Mouse (Mus musculus) forebrain, embryonic 16.5 days (tissue): ENCODE data around the gene Adprhl1. TPM values are rescaled to one million over a fixed set of nuclear protein-coding genes. Genes with fewer than 3 reads are reported as not detected.

ENCODE experiments used
- ATAC-seq: fragments of 200-750 bp; cut with Nextera tagmentation; 2 replicates; pipeline ENCODE4 v1.8.0; 2017; ENCODE audit warnings: mild to moderate bottlenecking, moderate library complexity
- H3K27ac ChIP-seq: fragments of 300-500 bp; sonication (generic); 2 replicates; pipeline ENCODE4 v1.5.1; 2014; ENCODE audit warnings: low read length, control low read depth
- H3K27me3 ChIP-seq: fragments of 300-500 bp; sonication (generic); replicated peaks from 2 replicates; pipeline ENCODE4 v1.6.1; 2014; ENCODE audit warnings: low read length; ENCODE audit not compliant: control insufficient read depth, insufficient read depth
- H3K36me3 ChIP-seq: fragments of 300-500 bp; sonication (generic); 2 replicates; pipeline ENCODE4 v1.6.1; 2014; ENCODE audit not compliant: control insufficient read depth, insufficient read depth
- H3K4me1 ChIP-seq: fragments of 300-500 bp; sonication (generic); replicated peaks from 2 replicates; pipeline ENCODE4 v1.6.1; 2014; ENCODE audit warnings: low read length; ENCODE audit not compliant: control insufficient read depth, insufficient read depth
- H3K4me2 ChIP-seq: fragments of 300-500 bp; sonication (generic); 2 replicates; pipeline ENCODE4 v1.6.1; 2014; ENCODE audit warnings: mild to moderate bottlenecking, low read length, control low read depth
- H3K4me3 ChIP-seq: fragments of 300-500 bp; sonication (generic); replicated peaks from 2 replicates; pipeline ENCODE4 v1.5.1; 2014; ENCODE audit warnings: mild to moderate bottlenecking, low read length, control low read depth
- H3K9ac ChIP-seq: fragments of 300-500 bp; sonication (generic); replicated peaks from 2 replicates; pipeline ENCODE4 v1.6.1; 2014; ENCODE audit warnings: low read depth, low read length, control low read depth
- H3K9me3 ChIP-seq: fragments of 300-500 bp; sonication (generic); 2 replicates; pipeline ENCODE4 v1.6.1; 2016; ENCODE audit warnings: low read length; ENCODE audit not compliant: control insufficient read depth
- WGBS: fragments of 180-500 bp; shearing (Covaris S2); extraction: QIAGEN DNeasy Blood & Tissue Kit; methylation state at CpG from one replicate; pipeline ENCODE4 v1.1.7; 2014; 5-methylcytosine and 5-hydroxymethylcytosine counted together
- polyA plus RNA-seq: library from polyadenylated mRNA; unstranded; fragments of >200 nt; fragmentation: Nextera tagmentation; extraction: Ambion mirVana; gene quantifications from 2 replicates; pipeline ENCODE4 v1.2.1, GENCODE M21; 2015

The Adprhl1 gene
- polyA plus RNA-seq, 1 experiment from 2014 or later, result not detected

- Histone ChIP-seq H3K4me2 (no peak overlapping the region), H3K4me1 (no peaks in the 10 kb centered on the region), H3K9me3 (no peaks in the 10 kb centered on the region), H3K9ac (no peak overlapping the region), H3K36me3 (no peaks in the 10 kb centered on the region), H3K27me3 (no peaks in the 10 kb centered on the region), H3K4me3 (no peak overlapping the region), H3K27ac (no peak overlapping the region)
- WGBS, result 91% methylated on average over 1 of the region's 1 CpGs
- no peak for ATAC-seq
Observed at GRCm38 (mm10) chr8:13188857-13189256, 65.1 kb downstream of the Adprhl1 start.

- H3K27ac ChIP-seq, result no peak overlapping the region
- no peak overlapping the region for H3K4me3 ChIP-seq
- no peak for ATAC-seq
- no peak overlapping the region for H3K9ac ChIP-seq
- WGBS, result 83% methylated on average over 13 of the region's 13 CpGs
- H3K4me1 ChIP-seq, result no peaks in the 10 kb centered on the region
- H3K36me3 ChIP-seq, result no peaks in the 10 kb centered on the region
- H3K27me3 ChIP-seq, result no peaks in the 10 kb centered on the region
- H3K4me2 ChIP-seq, result no peak overlapping the region
- H3K9me3 ChIP-seq, result no peaks in the 10 kb centered on the region
Observed at GRCm38 (mm10) chr8:13188052-13188555, 65.9 kb downstream of the Adprhl1 start.

- no peaks in the 10 kb centered on the region for H3K9me3 ChIP-seq
- no peak for ATAC-seq
- H3K4me2 ChIP-seq, result no peak overlapping the region
- no peaks in the 10 kb centered on the region for H3K27me3 ChIP-seq
- H3K27ac ChIP-seq, result no peak overlapping the region
- H3K4me1 ChIP-seq, result no peaks in the 10 kb centered on the region
- H3K4me3 ChIP-seq, result no peak overlapping the region
- no peaks in the 10 kb centered on the region for H3K36me3 ChIP-seq
- H3K9ac ChIP-seq, result no peak overlapping the region
- 44% methylated on average over 7 of the region's 7 CpGs for WGBS
Observed at GRCm38 (mm10) chr8:13187638-13188037, 66.3 kb downstream of the Adprhl1 start.

GRCm38 (mm10) chr8:13187229-13187628 is 66.7 kb downstream of the Adprhl1 start:
- Histone ChIP-seq H3K27me3 (no peaks in the 10 kb centered on the region), H3K4me3 (no peak overlapping the region), H3K4me2 (no peak overlapping the region), H3K9me3 (no peaks in the 10 kb centered on the region), H3K36me3 (no peaks in the 10 kb centered on the region), H3K4me1 (no peaks in the 10 kb centered on the region), H3K9ac (no peak overlapping the region), H3K27ac (no peak overlapping the region)
- ATAC-seq, result no peak
- WGBS, result 84% methylated on average over 9 of the region's 9 CpGs

- H3K9me3 ChIP-seq, result no peaks in the 10 kb centered on the region
- 88% methylated on average over 8 of the region's 8 CpGs for WGBS
Observed at GRCm38 (mm10) chr8:13186819-13187218, 67.1 kb downstream of the Adprhl1 start.

GRCm38 (mm10) chr8:13181691-13181976 is 72.3 kb downstream of the Adprhl1 start:
- Histone ChIP-seq H3K9me3 (no peaks in the 10 kb centered on the region), H3K4me2 (no peak overlapping the region), H3K27me3 (no peaks in the 10 kb centered on the region), H3K27ac (no peak overlapping the region), H3K9ac (no peak overlapping the region), H3K4me1 (no peaks in the 10 kb centered on the region), H3K4me3 (no peak overlapping the region), H3K36me3 (peaks cover 2% of the 10 kb centered on the region; the same call in 1 of the 2 replicates)
- 43% methylated on average over 2 of the region's 2 CpGs for WGBS
- no peak for ATAC-seq

More at GRCm38 (mm10) chr8:13186819-13187218, 67.1 kb downstream of the Adprhl1 start:
- Histone ChIP-seq H3K27ac (no peak overlapping the region), H3K36me3 (no peaks in the 10 kb centered on the region), H3K27me3 (no peaks in the 10 kb centered on the region), H3K4me3 (no peak overlapping the region), H3K9ac (no peak overlapping the region), H3K4me1 (no peaks in the 10 kb centered on the region), H3K4me2 (no peak overlapping the region)
- no peak for ATAC-seq

- Histone ChIP-seq H3K4me1 (no peaks in the 10 kb centered on the region), H3K4me3 (no peak overlapping the region), H3K27me3 (no peaks in the 10 kb centered on the region), H3K36me3 (peaks cover 6% of the 10 kb centered on the region; the same call in 1 of the 2 replicates), H3K27ac (no peak overlapping the region), H3K9ac (no peak overlapping the region), H3K9me3 (no peaks in the 10 kb centered on the region), H3K4me2 (no peak overlapping the region)
- ATAC-seq, result no peak
- WGBS, result 87% methylated on average over 18 of the region's 18 CpGs
Observed at GRCm38 (mm10) chr8:13180911-13181690, 72.9 kb downstream of the Adprhl1 start.

- H3K4me1 ChIP-seq, result no peaks in the 10 kb centered on the region
- ATAC-seq, result no peak
- no peak overlapping the region for H3K4me3 ChIP-seq
- H3K27ac ChIP-seq, result no peak overlapping the region
- peaks cover 9% of the 10 kb centered on the region; the same call in 1 of the 2 replicates for H3K36me3 ChIP-seq
- 87% methylated on average over 9 of the region's 9 CpGs for WGBS
- H3K27me3 ChIP-seq, result no peaks in the 10 kb centered on the region
- H3K4me2 ChIP-seq, result no peak overlapping the region
- no peaks in the 10 kb centered on the region for H3K9me3 ChIP-seq
- H3K9ac ChIP-seq, result no peak overlapping the region
Observed at GRCm38 (mm10) chr8:13180408-13180807, 73.6 kb downstream of the Adprhl1 start.

- Histone ChIP-seq H3K27ac (no peak overlapping the region), H3K27me3 (no peaks in the 10 kb centered on the region), H3K9me3 (no peaks in the 10 kb centered on the region), H3K9ac (no peak overlapping the region), H3K4me2 (no peak overlapping the region), H3K4me1 (no peaks in the 10 kb centered on the region), H3K4me3 (no peak overlapping the region), H3K36me3 (peaks cover 13% of the 10 kb centered on the region)
- ATAC-seq, result no peak
- 80% methylated on average over 7 of the region's 7 CpGs for WGBS
Observed at GRCm38 (mm10) chr8:13179948-13180347, 74.0 kb downstream of the Adprhl1 start.
